Mouse (Mus musculus): Measurements from ENCODE around the gene Ctnna2. TPM values are rescaled to one million over a fixed set of nuclear protein-coding genes. Genes with fewer than 3 reads are reported as not detected.

The Ctnna2 gene
- total RNA-seq, 2 experiments from 2014 or later = 136 to 140 TPM

DNA sequence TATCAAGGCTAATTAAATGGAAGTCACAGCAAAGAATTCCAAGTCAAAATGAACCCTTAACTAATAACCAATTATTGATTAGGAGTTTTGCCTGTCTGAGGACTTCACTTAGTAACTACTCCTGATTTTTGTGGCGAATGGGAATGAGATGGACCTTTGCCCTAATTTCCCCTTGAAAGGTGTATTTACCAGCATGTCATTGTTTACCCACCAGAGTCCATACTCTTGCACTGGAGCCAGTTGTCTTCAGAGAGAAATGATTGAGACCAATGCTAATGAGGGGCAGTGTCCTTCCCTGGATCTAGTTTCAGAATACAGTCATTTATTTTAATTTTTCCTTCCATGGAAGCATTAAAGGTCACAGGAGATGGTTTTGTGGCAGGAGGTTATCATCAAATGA lies 881.0 kb downstream of the Ctnna2 start:
- DNase-seq (ENCODE audit: low spot score in 2 of 2) = no peak
- intact Hi-C loops (cut with DNase I) = no loop called here

DNA sequence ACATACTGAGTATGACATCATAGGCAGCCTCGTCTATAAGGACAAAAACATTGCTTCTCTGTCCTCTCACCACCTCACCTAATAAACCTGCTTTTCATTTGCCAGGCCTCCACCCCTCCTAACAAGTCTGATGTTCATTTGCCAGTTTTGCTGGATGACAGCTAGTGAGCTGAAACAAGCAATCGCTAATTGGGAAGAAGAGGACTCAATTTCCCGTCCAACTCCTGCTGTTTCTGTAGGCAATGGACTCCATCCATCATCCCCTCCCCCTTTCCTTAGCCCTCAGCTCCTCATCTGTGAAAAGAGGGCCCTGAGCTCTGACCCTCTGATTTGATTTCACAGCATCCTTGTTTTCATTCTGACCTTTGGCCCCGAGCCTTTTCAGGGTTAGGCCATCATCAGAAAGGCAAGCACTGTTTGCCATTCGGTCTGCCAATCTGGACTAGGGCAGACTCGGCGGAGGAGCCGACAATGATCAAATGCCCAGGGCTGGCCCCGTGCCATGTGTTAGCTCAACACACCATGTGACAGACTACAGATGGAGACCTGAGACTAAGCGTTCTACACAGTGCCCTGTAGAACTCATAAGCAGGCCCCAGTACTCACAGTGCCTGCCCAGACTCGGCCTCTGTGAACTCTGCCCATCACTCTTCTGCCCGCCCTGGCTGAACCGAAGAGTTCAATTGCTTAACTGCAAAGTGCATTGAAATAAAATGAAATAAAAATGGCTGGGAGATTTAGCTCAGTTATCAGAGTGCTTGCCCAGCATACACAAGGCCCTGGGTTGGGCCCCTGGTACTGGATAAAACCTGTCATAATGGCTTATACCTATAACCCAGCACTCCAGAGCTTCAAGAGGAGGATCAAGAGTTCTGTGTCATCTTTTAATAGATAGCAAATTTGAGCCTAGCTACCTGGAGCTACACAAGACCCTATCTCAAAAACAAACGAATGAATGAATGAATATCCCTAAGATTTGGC lies 903.8 kb downstream of the Ctnna2 start:
- peak; percentile 52 to 55 for DNase-seq (ENCODE audit: low spot score in 2 of 2)
- intact Hi-C loops (cut with DNase I) = no loop called here

DNA sequence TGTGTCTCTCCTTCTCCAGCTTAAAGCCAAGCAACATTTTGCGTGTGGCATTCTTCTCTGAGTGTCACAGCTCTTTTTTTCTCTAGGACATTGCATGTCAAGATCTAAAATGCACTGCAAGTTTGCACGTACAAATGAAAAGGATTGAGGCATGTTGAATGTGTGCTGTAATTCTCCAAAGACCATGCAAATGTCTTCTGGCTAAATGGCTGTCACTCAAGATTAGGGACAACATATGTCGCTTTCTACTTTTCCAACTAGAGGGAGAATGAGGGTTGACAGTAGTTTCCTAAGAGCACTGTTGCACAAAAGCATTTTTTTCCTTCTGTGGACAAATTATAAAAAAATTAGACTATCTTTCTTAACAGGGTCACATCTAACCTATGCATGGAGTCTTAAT lies 909.9 kb downstream of the Ctnna2 start:
- no peak for DNase-seq (ENCODE audit: low spot score in 2 of 2)
- intact Hi-C loops (cut with DNase I) = no loop called here

DNA sequence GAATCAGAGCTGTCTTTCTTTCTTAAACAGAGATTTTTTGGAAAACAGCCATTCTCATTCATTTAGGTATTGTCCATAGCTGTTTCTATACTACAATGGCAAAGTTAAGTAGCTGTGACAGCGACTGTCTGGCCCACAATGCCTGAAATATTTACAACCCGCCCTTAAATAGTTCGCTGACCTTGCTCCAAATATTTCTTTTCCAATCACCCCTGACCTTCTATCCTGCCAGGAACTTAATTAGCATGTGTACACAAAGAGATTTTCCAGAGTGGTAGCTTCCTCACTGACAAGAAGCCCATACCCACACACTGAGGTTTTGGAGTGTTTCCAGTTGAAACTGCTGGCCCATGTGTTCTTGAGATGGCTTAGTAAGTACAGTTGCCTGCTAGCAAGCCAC lies 928.8 kb downstream of the Ctnna2 start:
- DNase-seq (ENCODE audit: low spot score in 2 of 2) = no peak
- intact Hi-C loops (cut with DNase I) = no loop called here

DNA sequence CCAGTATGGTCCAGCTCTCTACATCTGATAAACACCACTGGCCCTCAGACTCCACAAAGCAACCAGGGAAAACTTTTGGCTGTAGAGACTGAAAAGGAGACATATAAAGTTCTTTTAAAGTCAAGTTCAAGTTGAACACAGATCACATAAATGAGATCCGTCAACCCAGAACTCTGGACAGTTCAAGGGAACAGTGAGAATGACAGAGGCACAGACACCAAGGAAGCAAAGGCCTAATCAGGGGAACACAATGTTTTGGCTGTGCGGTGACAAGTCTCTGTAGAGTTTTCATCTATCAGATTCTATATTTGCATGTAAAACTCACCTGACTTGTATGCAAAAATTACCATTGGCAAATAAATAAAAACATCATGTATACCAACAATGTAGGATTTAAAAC lies 929.3 kb downstream of the Ctnna2 start:
- intact Hi-C loops (cut with DNase I) = no loop called here
- DNase-seq (ENCODE audit: low spot score in 2 of 2) = no peak

DNA sequence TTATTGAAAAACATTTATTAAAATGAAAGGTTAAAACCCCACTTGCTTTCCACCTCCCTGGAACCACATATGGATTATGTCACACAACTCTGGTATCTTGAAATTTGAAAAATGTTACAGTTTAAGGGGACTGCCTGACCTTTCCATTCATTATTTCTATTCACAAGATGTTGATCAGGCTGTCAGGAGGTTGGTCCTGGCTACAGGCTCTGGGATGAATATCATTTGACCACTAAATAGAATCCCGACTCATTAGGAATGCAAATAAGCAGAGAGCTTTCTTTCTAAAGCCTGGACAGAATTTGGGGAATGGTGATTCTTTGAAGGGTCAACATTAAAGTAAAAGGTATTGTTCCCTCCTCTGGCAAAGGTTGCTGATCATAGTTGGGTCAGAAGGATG lies 931.9 kb downstream of the Ctnna2 start:
- DNase-seq (ENCODE audit: low spot score in 2 of 2) = no peak
- intact Hi-C loops (cut with DNase I) = no loop called here

DNA sequence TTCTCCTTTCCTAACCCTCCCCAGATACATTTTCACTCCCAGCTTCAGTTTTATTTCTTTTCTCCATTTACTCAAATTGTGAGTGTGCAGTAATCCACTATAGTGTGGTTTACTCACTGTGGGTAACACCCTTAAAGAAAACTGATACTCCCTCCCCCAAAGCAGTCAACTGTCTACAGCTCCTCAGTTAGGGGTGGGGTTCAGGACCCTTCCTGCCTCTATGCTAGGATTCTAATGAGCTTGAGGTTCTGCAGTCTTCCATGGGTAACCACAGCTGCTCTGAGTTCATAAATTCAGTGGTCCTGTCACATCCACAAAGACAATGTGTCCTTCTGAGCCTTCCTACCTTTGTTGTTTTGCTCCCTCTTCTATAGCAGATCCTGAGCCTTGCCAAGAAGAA lies 954.4 kb downstream of the Ctnna2 start:
- DNase-seq (ENCODE audit: low spot score in 2 of 2) = no peak
- intact Hi-C loops (cut with DNase I) = no loop called here

DNA sequence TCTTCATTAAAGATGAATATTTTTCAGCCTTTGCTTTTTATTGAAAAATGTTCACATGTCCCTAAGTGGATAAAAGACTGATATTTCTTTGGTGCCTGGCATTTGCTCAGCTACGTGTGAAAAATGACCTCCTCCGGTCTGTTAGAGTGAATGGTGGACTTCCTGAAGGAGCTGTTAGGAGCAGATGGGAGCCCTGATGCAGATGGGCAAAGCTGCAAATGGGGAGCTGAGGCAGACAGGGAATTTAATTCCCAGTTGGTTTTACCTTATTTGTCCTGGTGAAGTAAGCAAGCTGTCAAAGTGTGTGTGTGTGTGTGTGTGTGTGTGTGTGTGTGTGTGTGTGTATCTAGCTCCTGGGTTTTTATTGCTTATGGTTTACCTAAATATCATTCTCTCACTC lies 966.3 kb downstream of the Ctnna2 start:
- no peak for DNase-seq (ENCODE audit: low spot score in 2 of 2)
- intact Hi-C loops (cut with DNase I) = no loop called here

DNA sequence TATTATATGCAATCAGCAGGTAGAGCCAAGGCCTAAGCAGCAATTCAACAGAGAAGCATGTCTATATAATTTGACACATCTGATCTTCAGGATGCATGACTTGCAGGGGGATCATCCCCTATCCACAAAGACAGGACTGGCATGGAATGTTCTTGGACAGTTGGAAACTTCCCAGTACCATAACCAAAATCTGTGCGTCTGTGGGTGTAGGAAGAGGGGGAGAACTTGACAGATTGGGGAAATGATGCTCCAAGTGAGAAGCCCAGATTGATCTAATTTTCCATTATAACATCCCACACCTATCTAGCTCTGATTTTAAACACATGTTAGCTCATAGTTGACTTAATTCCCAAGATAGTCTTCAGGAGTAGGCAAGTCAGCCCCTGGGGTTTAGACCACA lies 968.5 kb downstream of the Ctnna2 start:
- DNase-seq (ENCODE audit: low spot score in 2 of 2) = no peak
- intact Hi-C loops (cut with DNase I) = no loop called here

DNA sequence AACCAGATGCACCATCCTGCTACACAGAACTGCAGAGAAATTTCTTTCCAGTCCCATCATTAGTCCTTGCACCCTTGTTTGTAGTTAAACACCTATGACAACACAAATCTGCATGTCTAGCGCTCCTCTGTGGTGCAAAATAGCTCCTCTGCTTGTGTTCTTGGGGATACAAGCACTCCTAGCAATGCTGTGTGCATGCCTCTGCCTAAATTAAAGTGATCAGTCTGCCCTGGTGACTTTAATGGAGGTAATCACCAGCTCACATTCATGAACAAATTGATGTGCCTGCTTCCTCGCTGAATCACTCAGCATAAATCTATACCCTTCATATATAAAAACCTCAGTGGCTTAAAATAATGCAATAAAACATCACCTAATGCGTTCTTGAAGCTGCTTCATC lies 987.4 kb downstream of the Ctnna2 start:
- DNase-seq (ENCODE audit: low spot score in 2 of 2) = no peak
- intact Hi-C loops (cut with DNase I) = no loop called here

DNA sequence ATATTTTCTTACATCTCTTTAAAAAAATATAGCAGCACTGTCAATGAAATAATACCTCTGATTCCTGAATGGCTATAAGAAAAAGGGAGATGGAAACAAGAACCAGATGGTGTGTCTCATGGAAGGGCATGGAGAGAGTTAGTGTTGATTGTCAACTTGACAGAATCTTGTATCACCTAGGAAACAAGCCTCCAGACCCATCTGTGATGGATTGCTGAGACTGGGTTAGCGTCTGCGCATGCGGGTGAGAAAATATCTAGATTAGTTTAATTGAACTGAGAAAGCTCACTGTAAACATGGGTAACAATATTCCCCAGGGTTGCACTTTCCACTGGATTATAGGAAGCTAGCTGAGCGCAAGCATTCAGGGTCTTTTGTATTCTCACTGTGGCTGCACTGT lies 994.7 kb downstream of the Ctnna2 start:
- intact Hi-C loops (cut with DNase I) = no loop called here
- peak; percentile 47 to 49 for DNase-seq (ENCODE audit: low spot score in 2 of 2)

DNA sequence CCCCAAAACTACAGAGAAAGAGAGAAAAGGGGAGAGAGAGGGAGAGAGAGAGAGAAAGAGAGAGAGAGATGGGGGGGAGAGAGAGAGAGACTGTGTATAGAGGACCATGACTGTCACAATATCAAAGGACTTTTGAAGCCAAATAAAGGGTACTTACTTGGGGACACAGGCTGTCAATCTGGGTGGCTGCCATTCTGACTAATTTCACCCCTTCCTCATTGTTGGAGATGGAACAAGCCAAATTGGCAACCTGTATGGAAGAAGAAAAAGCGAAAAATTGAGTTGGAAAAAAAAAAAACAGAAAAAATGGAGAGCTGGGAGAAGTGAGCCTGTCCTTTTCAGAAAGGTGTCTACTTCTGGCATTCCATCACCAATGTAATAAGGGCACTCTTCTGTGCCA lies 997.8 kb downstream of the Ctnna2 start:
- intact Hi-C loops (cut with DNase I) = no loop called here
- DNase-seq (ENCODE audit: low spot score in 2 of 2) = no peak

DNA sequence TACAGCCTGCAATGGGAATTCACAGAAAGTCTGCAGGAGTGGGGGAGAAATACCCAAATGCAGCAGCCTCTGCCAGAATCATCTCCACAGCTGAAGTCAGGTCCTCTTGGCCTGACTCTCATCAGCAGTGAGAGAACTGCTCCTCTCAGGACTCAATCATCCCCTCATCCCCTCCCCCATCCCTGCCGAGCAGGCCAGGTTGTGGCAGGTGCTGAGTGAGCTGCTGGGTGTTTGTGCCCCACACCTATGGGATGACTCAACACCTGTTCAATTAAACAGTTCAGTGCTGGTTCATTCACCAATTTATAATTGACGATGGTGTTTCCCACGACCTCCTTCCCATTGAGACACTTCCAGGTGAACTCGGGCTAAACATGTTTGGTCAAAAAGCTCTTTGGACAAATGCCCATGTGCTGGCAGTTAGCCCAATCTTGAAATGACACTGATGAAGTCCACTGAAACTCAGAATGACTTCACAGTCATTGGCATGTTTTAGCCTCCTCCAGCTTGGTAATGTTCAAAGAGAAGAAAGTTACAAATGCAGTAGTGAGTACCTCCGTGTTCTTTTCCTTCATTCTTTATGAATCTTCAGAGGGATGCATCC lies 1000.1 kb downstream of the Ctnna2 start:
- DNase-seq (ENCODE audit: low spot score in 2 of 2) = no peak

DNA sequence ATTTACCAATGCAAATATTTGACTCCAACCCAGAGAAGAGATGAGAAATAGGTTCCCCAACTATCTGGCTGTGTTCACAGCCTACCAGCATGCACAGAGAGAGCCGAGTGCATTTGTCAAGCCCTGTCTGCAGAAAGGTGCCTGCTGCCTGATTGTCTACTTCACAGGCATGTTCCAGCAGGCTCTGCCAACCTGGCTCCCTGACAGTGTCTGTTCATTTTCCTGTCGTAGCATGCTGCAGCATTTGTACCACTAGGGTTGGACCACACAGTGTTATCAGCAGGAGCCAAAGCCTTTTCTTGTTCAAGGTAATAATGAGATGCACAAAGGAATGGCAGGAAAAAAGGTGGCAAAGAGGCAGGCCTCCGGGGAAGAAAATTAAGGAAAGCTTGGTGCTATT lies 1001.7 kb downstream of the Ctnna2 start:
- peak in 1 of 2 experiments; percentile 4 for DNase-seq (ENCODE audit: low spot score in 2 of 2)
- intact Hi-C loops (cut with DNase I) = no loop called here

More for the DNA sequence above, 1000.1 kb downstream of the Ctnna2 start:
- intact Hi-C loops (cut with DNase I) = no loop called here

DNA sequence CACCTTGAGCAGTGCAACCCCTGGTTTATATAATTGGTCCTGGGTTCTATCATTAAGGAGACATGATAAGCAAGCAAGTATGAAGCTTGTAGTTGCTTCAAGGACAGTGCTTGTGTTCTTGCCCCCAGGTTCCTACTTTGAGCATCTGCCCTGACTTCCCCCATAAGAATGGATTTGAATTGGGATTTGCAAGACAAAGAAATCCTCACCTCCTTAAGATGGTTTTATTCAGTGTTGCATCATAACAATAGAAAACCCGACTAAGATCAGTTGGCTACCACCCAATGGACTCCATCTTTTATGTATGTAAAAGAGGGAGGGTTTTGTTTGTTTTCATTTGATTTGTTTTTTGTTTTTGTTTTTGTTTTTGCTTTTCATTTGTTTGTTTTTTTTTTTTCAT lies 1005.2 kb downstream of the Ctnna2 start:
- intact Hi-C loops (cut with DNase I) = no loop called here
- no peak for DNase-seq (ENCODE audit: low spot score in 2 of 2)

DNA sequence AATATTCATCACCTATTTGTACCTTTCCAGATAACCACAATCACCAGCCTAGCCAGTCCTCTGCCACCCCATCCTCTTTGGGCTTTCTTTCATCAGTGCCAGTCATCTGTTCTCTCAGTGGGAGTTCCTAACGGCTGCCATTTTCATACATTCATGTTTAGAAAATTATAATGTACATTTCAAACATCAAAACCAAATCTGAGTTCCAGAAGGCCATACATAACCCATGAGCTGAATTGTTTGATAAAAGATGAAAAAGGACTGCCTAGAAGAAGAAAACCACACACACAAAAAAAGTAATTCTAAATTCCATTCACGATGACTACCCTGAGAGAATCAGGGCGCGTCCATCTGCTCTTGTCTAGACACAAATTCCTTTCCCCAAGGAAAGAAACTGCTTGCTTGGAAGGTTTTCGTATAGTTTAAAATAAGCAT lies 1014.5 kb downstream of the Ctnna2 start:
- peak; percentile 6 to 34 for DNase-seq (ENCODE audit: low spot score in 2 of 2)
- intact Hi-C loops (cut with DNase I) = no loop called here

DNA sequence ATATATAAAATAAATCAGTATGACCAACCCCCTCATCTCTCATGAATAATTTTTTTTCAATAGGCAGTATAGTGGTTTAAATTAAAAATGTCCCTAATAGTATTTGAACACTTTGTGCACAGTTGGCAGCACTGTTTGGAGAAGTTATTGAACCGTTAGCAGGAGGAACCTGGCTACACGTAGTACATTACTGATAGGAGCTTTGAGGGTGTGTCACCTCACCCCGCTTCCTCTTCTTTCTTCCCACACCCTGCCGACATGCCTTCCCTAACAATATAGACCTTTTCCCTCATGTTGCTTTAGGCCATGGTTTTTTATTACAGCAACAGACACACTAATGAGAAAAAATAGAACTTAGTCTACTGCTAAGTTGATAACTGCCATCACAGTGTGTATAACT lies 1071.4 kb downstream of the Ctnna2 start:
- DNase-seq (ENCODE audit: low spot score in 2 of 2) = no peak
- intact Hi-C loops (cut with DNase I) = no loop called here

DNA sequence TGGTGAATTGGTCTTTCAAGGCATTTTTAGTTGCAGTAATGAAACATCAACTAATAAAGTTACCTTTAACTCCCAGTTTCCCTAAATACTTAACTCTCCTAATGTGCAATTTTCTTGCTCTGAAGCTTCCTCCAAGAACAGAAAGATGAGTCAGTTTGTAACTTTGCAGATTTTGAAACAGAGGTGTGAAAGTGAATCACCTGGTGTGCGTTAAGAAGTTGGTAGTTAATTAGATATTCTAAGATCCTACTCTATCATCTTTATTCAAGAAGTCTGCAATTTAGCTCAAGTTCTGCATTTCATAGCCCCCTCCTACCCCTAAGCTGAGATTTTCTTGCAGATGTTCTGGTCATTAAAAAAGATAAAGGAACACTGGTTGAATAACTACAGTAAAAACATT lies 1082.3 kb downstream of the Ctnna2 start:
- peak in 1 of 2 experiments; percentile 4 for DNase-seq (ENCODE audit: low spot score in 2 of 2)
- intact Hi-C loops (cut with DNase I) = no loop called here

Data from left cerebral cortex, postnatal 14 days (tissue).